Mouse (Mus musculus): ENCODE results near the gene Gm13289. TPM values are rescaled to one million over a fixed set of nuclear protein-coding genes. Genes with fewer than 3 reads are reported as not detected.

Gene Gm13289
- polyA plus RNA-seq, 1 experiment from 2014 or later, result not detected

- Histone ChIP-seq H3K9me3 (replicated peaks) (no peaks in the 10 kb centered on the region), H3K27ac (no peak overlapping the region), H3K9ac (no peak overlapping the region), H3K27me3 (no peaks in the 10 kb centered on the region), H3K36me3 (no peaks in the 10 kb centered on the region), H3K4me3 (replicated peaks) (no peak overlapping the region), H3K4me2 (no peak overlapping the region), H3K4me1 (replicated peaks) (no peaks in the 10 kb centered on the region)
- WGBS (ENCODE audit: insufficient replicate concordance), result 19% methylated on average over 4 of the region's 4 CpGs
- ATAC-seq (ENCODE audit: low read depth) (no peak), DNase-seq (no peak)
These were observed 46.3 kb downstream of the Gm13289 start for GRCm38 (mm10) chr4:88822995-88823394.

Other genes with a start within 250 kb of the Gm13289 start
- gene Ifna15, start 218.7 kb upstream of the Gm13289 start, polyA plus RNA-seq (2015; fragmentation: Nextera tagmentation; extraction: Ambion mirVana), result not detected in 2 replicates
- not detected in 2 replicates for gene Ifna14, start 205.1 kb upstream of the Gm13289 start, polyA plus RNA-seq (2015; fragmentation: Nextera tagmentation; extraction: Ambion mirVana)
- not detected in 2 replicates for gene Ifna9, start 184.5 kb upstream of the Gm13289 start, polyA plus RNA-seq (2015; fragmentation: Nextera tagmentation; extraction: Ambion mirVana)
- gene Ifna12, start 173.5 kb upstream of the Gm13289 start, polyA plus RNA-seq (2015; fragmentation: Nextera tagmentation; extraction: Ambion mirVana), result not detected in 2 replicates
- gene C87499, start 142.5 kb upstream of the Gm13289 start, polyA plus RNA-seq (2015; fragmentation: Nextera tagmentation; extraction: Ambion mirVana), result not detected in 2 replicates
- gene Ifna13, start 132.5 kb upstream of the Gm13289 start, polyA plus RNA-seq (2015; fragmentation: Nextera tagmentation; extraction: Ambion mirVana), result not detected in 2 replicates
- gene Ifna16, start 100.0 kb upstream of the Gm13289 start, polyA plus RNA-seq (2015; fragmentation: Nextera tagmentation; extraction: Ambion mirVana), result not detected in 2 replicates
- gene Ifna2, start 93.0 kb upstream of the Gm13289 start, polyA plus RNA-seq (2015; fragmentation: Nextera tagmentation; extraction: Ambion mirVana), result not detected in 2 replicates
- not detected in 2 replicates for gene Ifnab, start 85.6 kb upstream of the Gm13289 start, polyA plus RNA-seq (2015; fragmentation: Nextera tagmentation; extraction: Ambion mirVana)
- 0.25 and 0.29 TPM in 2 replicates for gene Gm26566, start 55.1 kb upstream of the Gm13289 start, polyA plus RNA-seq (2015; fragmentation: Nextera tagmentation; extraction: Ambion mirVana)
- 24.6 and 33.1 TPM in 2 replicates for gene Klhl9, start 54.5 kb upstream of the Gm13289 start, polyA plus RNA-seq (2015; fragmentation: Nextera tagmentation; extraction: Ambion mirVana)
- gene Gm13271, start 22.1 kb upstream of the Gm13289 start, polyA plus RNA-seq (2015; fragmentation: Nextera tagmentation; extraction: Ambion mirVana), result not detected in 2 replicates
- not detected in 2 replicates for gene Gm13283, start 16.8 kb upstream of the Gm13289 start, polyA plus RNA-seq (2015; fragmentation: Nextera tagmentation; extraction: Ambion mirVana)
- gene Gm13290, start 3.1 kb upstream of the Gm13289 start, polyA plus RNA-seq (2015; fragmentation: Nextera tagmentation; extraction: Ambion mirVana), result not detected in 2 replicates
- not detected in 2 replicates for gene Gm13272, start 2.9 kb downstream of the Gm13289 start, polyA plus RNA-seq (2015; fragmentation: Nextera tagmentation; extraction: Ambion mirVana)
- not detected in 2 replicates for gene Ifnz, start 5.2 kb downstream of the Gm13289 start, polyA plus RNA-seq (2015; fragmentation: Nextera tagmentation; extraction: Ambion mirVana)
- 0.23 TPM in 1 of 2 replicates, not detected in the other for gene Gm13276, start 8.8 kb downstream of the Gm13289 start, polyA plus RNA-seq (2015; fragmentation: Nextera tagmentation; extraction: Ambion mirVana)
- not detected in 2 replicates for gene Gm13277, start 11.7 kb downstream of the Gm13289 start, polyA plus RNA-seq (2015; fragmentation: Nextera tagmentation; extraction: Ambion mirVana)
- gene Gm13278, start 14.6 kb downstream of the Gm13289 start, polyA plus RNA-seq (2015; fragmentation: Nextera tagmentation; extraction: Ambion mirVana), result not detected in 2 replicates
- not detected in 2 replicates for gene Gm13275, start 17.6 kb downstream of the Gm13289 start, polyA plus RNA-seq (2015; fragmentation: Nextera tagmentation; extraction: Ambion mirVana)
- not detected in 2 replicates for gene Gm13279, start 20.5 kb downstream of the Gm13289 start, polyA plus RNA-seq (2015; fragmentation: Nextera tagmentation; extraction: Ambion mirVana)
- gene Gm13285, start 22.7 kb downstream of the Gm13289 start, polyA plus RNA-seq (2015; fragmentation: Nextera tagmentation; extraction: Ambion mirVana), result 0.25 and 0.31 TPM in 2 replicates
- not detected in 2 replicates for gene Gm13287, start 26.3 kb downstream of the Gm13289 start, polyA plus RNA-seq (2015; fragmentation: Nextera tagmentation; extraction: Ambion mirVana)
- gene Gm13288, start 28.6 kb downstream of the Gm13289 start, polyA plus RNA-seq (2015; fragmentation: Nextera tagmentation; extraction: Ambion mirVana), result not detected in 2 replicates
- gene Ifna7, start 39.3 kb downstream of the Gm13289 start, polyA plus RNA-seq (2015; fragmentation: Nextera tagmentation; extraction: Ambion mirVana), result not detected in 2 replicates
- not detected in 2 replicates for gene Ifna11, start 43.0 kb downstream of the Gm13289 start, polyA plus RNA-seq (2015; fragmentation: Nextera tagmentation; extraction: Ambion mirVana)
- gene Ifna6, start 50.5 kb downstream of the Gm13289 start, polyA plus RNA-seq (2015; fragmentation: Nextera tagmentation; extraction: Ambion mirVana), result not detected in 2 replicates
- not detected in 2 replicates for gene Ifna5, start 58.6 kb downstream of the Gm13289 start, polyA plus RNA-seq (2015; fragmentation: Nextera tagmentation; extraction: Ambion mirVana)
- not detected in 2 replicates for gene Ifna4, start 64.9 kb downstream of the Gm13289 start, polyA plus RNA-seq (2015; fragmentation: Nextera tagmentation; extraction: Ambion mirVana)
- gene Ifna1, start 73.2 kb downstream of the Gm13289 start, polyA plus RNA-seq (2015; fragmentation: Nextera tagmentation; extraction: Ambion mirVana), result not detected in 2 replicates
- not detected in 2 replicates for gene Ifne, start 103.3 kb downstream of the Gm13289 start, polyA plus RNA-seq (2015; fragmentation: Nextera tagmentation; extraction: Ambion mirVana)

Measured in liver, embryonic 13.5 days (tissue).